Mouse (Mus musculus): Measurements from ENCODE around the gene Ccdc50. TPM values are rescaled to one million over a fixed set of nuclear protein-coding genes. Genes with fewer than 3 reads are reported as not detected.

Ccdc50 gene
- polyA plus RNA-seq, 1 experiment from 2014 or later = 67.8 TPM

GRCm38 (mm10) chr16:27399719-27400253, 11.1 kb downstream of the Ccdc50 start:
- no peaks in the 10 kb centered on the region for H3K36me3 ChIP-seq (replicated peaks; ENCODE audit: control insufficient read depth, insufficient read depth, low read depth, low read length)
- 91% methylated on average over 6 of the region's 6 CpGs for WGBS
- no peaks in the 10 kb centered on the region for H3K9me3 ChIP-seq (replicated peaks; ENCODE audit: control insufficient read depth, low read length)
- DNase-seq (ENCODE audit: low spot score) (no peak), ATAC-seq (replicated peaks; ENCODE audit: insufficient number of reproducible peaks, low FRiP score, low TSS enrichment, low read depth) (no peak)
- H3K4me3 ChIP-seq (ENCODE audit: low read depth, low read length) = no peak overlapping the region
- H3K27me3 ChIP-seq (ENCODE audit: control insufficient read depth, insufficient read depth, low read length) = no peaks in the 10 kb centered on the region
- no peak overlapping the region for H3K9ac ChIP-seq (replicated peaks; ENCODE audit: low read length)
- no peaks in the 10 kb centered on the region for H3K4me1 ChIP-seq (ENCODE audit: control insufficient read depth, insufficient read depth, low read length)
- no peak overlapping the region for H3K27ac ChIP-seq (replicated peaks; ENCODE audit: low read depth, low read length)
- no peak overlapping the region for H3K4me2 ChIP-seq (ENCODE audit: low read depth, low read length)

DNA sequence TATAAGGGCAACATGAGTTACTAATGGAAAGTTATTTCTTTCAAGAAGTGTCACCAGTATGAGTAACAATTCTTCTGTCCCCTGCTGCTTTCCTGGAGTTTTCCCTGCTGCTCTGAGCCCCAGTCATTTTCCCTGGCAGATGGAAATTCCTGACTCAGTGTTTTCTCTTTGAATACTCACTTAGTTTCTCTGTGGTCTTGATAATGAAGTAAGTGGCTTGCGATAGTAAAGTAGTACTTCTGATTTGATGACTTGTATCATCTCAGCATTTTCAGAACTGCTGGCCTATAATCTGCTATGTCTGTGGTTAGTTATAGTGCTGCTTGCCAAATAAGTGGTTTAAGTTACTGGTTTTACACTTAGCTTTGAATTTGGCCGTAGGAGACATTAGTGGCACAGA, 12.9 kb downstream of the Ccdc50 start:
- WGBS = 89% methylated on average over 2 of the region's 2 CpGs
- H3K27ac ChIP-seq (replicated peaks; ENCODE audit: low read depth, low read length) = no peak overlapping the region
- H3K9ac ChIP-seq (replicated peaks; ENCODE audit: low read length) = no peak overlapping the region
- DNase-seq (ENCODE audit: low spot score) = no peak
- H3K36me3 ChIP-seq (replicated peaks; ENCODE audit: control insufficient read depth, insufficient read depth, low read depth, low read length) = no peaks in the 10 kb centered on the region
- H3K4me1 ChIP-seq (ENCODE audit: control insufficient read depth, insufficient read depth, low read length) = no peaks in the 10 kb centered on the region
- no peak for ATAC-seq (replicated peaks; ENCODE audit: insufficient number of reproducible peaks, low FRiP score, low TSS enrichment, low read depth)
- no peak overlapping the region for H3K4me3 ChIP-seq (ENCODE audit: low read depth, low read length)
- no peak overlapping the region for H3K4me2 ChIP-seq (ENCODE audit: low read depth, low read length)
- H3K9me3 ChIP-seq (replicated peaks; ENCODE audit: control insufficient read depth, low read length) = no peaks in the 10 kb centered on the region
- no peaks in the 10 kb centered on the region for H3K27me3 ChIP-seq (ENCODE audit: control insufficient read depth, insufficient read depth, low read length)

- no peak overlapping the region for H3K4me2 ChIP-seq (ENCODE audit: low read depth, low read length)
- H3K27me3 ChIP-seq (ENCODE audit: control insufficient read depth, insufficient read depth, low read length) = no peaks in the 10 kb centered on the region
- no peak for DNase-seq (ENCODE audit: low spot score)
- no peaks in the 10 kb centered on the region for H3K4me1 ChIP-seq (ENCODE audit: control insufficient read depth, insufficient read depth, low read length)
- no peaks in the 10 kb centered on the region for H3K36me3 ChIP-seq (replicated peaks; ENCODE audit: control insufficient read depth, insufficient read depth, low read depth, low read length)
- H3K4me3 ChIP-seq (ENCODE audit: low read depth, low read length) = no peak overlapping the region
- no peak overlapping the region for H3K27ac ChIP-seq (replicated peaks; ENCODE audit: low read depth, low read length)
- H3K9ac ChIP-seq (replicated peaks; ENCODE audit: low read length) = no peak overlapping the region
- H3K9me3 ChIP-seq (replicated peaks; ENCODE audit: control insufficient read depth, low read length) = no peaks in the 10 kb centered on the region
- no peak for ATAC-seq (replicated peaks; ENCODE audit: insufficient number of reproducible peaks, low FRiP score, low TSS enrichment, low read depth)
Observed at GRCm38 (mm10) chr16:27404107-27404506, 15.4 kb downstream of the Ccdc50 start.

GRCm38 (mm10) chr16:27416937-27417584, 28.4 kb downstream of the Ccdc50 start:
- 92% methylated on average over 6 of the region's 6 CpGs for WGBS
- no peaks in the 10 kb centered on the region for H3K4me1 ChIP-seq (ENCODE audit: control insufficient read depth, insufficient read depth, low read length)
- no peaks in the 10 kb centered on the region; the same call in none of the 2 replicates for H3K36me3 ChIP-seq (replicated peaks; ENCODE audit: control insufficient read depth, insufficient read depth, low read depth, low read length)
- H3K4me2 ChIP-seq (ENCODE audit: low read depth, low read length) = no peak overlapping the region
- H3K27me3 ChIP-seq (ENCODE audit: control insufficient read depth, insufficient read depth, low read length) = no peaks in the 10 kb centered on the region
- no peaks in the 10 kb centered on the region for H3K9me3 ChIP-seq (replicated peaks; ENCODE audit: control insufficient read depth, low read length)
- no peak overlapping the region for H3K9ac ChIP-seq (replicated peaks; ENCODE audit: low read length)
- ATAC-seq (replicated peaks; ENCODE audit: insufficient number of reproducible peaks, low FRiP score, low TSS enrichment, low read depth) = no peak
- H3K4me3 ChIP-seq (ENCODE audit: low read depth, low read length) = no peak overlapping the region
- DNase-seq (ENCODE audit: low spot score) = no peak
- H3K27ac ChIP-seq (replicated peaks; ENCODE audit: low read depth, low read length) = no peak overlapping the region

DNA sequence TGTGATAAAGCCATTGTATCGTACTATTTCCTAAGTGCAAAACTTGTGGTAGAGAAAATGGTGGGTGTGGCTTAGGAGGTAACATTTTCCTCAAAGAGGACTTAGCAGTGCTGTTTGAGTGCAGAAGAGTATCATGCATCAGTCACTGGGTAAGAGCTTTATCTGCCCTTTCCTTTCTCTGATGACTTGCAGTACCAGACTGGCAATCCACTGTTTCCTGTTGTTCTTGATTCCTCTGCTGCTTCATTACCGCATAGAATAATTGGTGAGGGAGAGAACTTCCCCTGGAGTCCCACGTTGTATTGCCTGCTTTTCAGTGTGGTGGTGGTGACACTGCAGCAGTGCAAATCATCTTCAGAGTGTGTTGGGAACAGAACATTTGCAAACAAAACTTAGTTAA, 29.0 kb downstream of the Ccdc50 start:
- Histone ChIP-seq H3K27ac (replicated peaks; ENCODE audit: low read depth, low read length) (no peak overlapping the region), H3K9ac (replicated peaks; ENCODE audit: low read length) (no peak overlapping the region), H3K4me2 (ENCODE audit: low read depth, low read length) (no peak overlapping the region), H3K36me3 (replicated peaks; ENCODE audit: control insufficient read depth, insufficient read depth, low read depth, low read length) (peaks cover 5% of the 10 kb centered on the region), H3K4me1 (ENCODE audit: control insufficient read depth, insufficient read depth, low read length) (no peaks in the 10 kb centered on the region), H3K9me3 (replicated peaks; ENCODE audit: control insufficient read depth, low read length) (no peaks in the 10 kb centered on the region), H3K4me3 (ENCODE audit: low read depth, low read length) (no peak overlapping the region), H3K27me3 (ENCODE audit: control insufficient read depth, insufficient read depth, low read length) (no peaks in the 10 kb centered on the region)
- no peak for DNase-seq (ENCODE audit: low spot score)
- ATAC-seq (replicated peaks; ENCODE audit: insufficient number of reproducible peaks, low FRiP score, low TSS enrichment, low read depth) = no peak
- whole genome bisulfite sequencing = 92% methylated on average over 3 of the region's 3 CpGs

DNA sequence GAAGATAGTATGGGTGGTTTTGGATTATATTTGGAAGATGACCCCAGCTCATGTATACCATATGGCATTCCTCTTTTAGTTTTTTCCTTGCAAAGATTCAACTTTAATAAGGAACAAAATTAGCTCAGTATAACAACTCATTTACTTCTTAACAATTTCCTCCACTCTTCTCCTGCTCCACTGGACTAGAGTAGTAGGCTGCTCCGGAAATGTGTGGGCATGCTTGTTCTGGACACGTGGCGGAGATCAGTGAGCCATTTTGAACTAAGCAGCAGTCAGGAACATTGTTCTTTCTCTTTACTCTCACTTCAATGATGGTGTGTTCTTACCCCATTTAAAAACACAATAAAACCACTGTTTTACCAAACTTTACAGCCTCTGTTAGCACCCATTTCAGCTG, 32.3 kb downstream of the Ccdc50 start:
- H3K4me1 ChIP-seq (ENCODE audit: control insufficient read depth, insufficient read depth, low read length) = no peaks in the 10 kb centered on the region
- ATAC-seq (replicated peaks; ENCODE audit: insufficient number of reproducible peaks, low FRiP score, low TSS enrichment, low read depth) (no peak), DNase-seq (ENCODE audit: low spot score) (no peak)
- 97% methylated on average over 3 of the region's 3 CpGs for WGBS
- H3K36me3 ChIP-seq (replicated peaks; ENCODE audit: control insufficient read depth, insufficient read depth, low read depth, low read length) = peaks cover 5% of the 10 kb centered on the region
- H3K27ac ChIP-seq (replicated peaks; ENCODE audit: low read depth, low read length) = no peak overlapping the region
- H3K4me2 ChIP-seq (ENCODE audit: low read depth, low read length) = no peak overlapping the region
- no peak overlapping the region for H3K9ac ChIP-seq (replicated peaks; ENCODE audit: low read length)
- H3K27me3 ChIP-seq (ENCODE audit: control insufficient read depth, insufficient read depth, low read length) = no peaks in the 10 kb centered on the region
- no peak overlapping the region for H3K4me3 ChIP-seq (ENCODE audit: low read depth, low read length)
- no peaks in the 10 kb centered on the region for H3K9me3 ChIP-seq (replicated peaks; ENCODE audit: control insufficient read depth, low read length)

GRCm38 (mm10) chr16:27435034-27435433, 46.4 kb downstream of the Ccdc50 start:
- ATAC-seq (replicated peaks; ENCODE audit: insufficient number of reproducible peaks, low FRiP score, low TSS enrichment, low read depth) = no peak
- H3K4me3 ChIP-seq (ENCODE audit: low read depth, low read length) = no peak overlapping the region
- H3K36me3 ChIP-seq (replicated peaks; ENCODE audit: control insufficient read depth, insufficient read depth, low read depth, low read length) = no peaks in the 10 kb centered on the region

DNA sequence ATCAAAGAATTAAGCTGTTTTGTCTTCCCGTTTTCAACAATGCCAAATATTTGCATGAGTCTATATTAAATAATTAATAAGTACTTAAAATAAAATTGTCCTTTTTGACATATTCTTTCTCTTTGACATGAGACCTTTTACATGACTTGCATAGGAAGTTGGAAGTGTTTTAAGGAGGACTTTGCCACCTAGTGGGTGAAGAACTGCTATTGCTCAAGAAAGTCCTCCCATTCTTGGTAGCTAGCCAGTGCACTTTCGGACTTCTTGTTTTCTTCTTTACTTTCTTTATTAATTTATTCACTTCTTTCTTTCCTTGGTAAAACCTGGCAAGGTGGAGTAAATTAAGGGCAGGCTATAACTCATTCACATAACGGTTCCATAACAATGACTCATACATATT, 55.3 kb downstream of the Ccdc50 start:
- H3K36me3 ChIP-seq (replicated peaks; ENCODE audit: control insufficient read depth, insufficient read depth, low read depth, low read length) = no peaks in the 10 kb centered on the region
- no peak overlapping the region for H3K4me3 ChIP-seq (ENCODE audit: low read depth, low read length)
- no peaks in the 10 kb centered on the region for H3K9me3 ChIP-seq (replicated peaks; ENCODE audit: control insufficient read depth, low read length)
- ATAC-seq (replicated peaks; ENCODE audit: insufficient number of reproducible peaks, low FRiP score, low TSS enrichment, low read depth) (no peak), DNase-seq (ENCODE audit: low spot score) (no peak)
- H3K4me1 ChIP-seq (ENCODE audit: control insufficient read depth, insufficient read depth, low read length) = no peaks in the 10 kb centered on the region
- H3K9ac ChIP-seq (replicated peaks; ENCODE audit: low read length) = no peak overlapping the region
- no peak overlapping the region for H3K4me2 ChIP-seq (ENCODE audit: low read depth, low read length)
- WGBS = 90% methylated on average over 3 of the region's 3 CpGs
- H3K27me3 ChIP-seq (ENCODE audit: control insufficient read depth, insufficient read depth, low read length) = no peaks in the 10 kb centered on the region
- no peak overlapping the region for H3K27ac ChIP-seq (replicated peaks; ENCODE audit: low read depth, low read length)

More at GRCm38 (mm10) chr16:27435034-27435433, 46.4 kb downstream of the Ccdc50 start:
- Histone ChIP-seq H3K9ac (replicated peaks; ENCODE audit: low read length) (no peak overlapping the region), H3K27ac (replicated peaks; ENCODE audit: low read depth, low read length) (no peak overlapping the region), H3K4me1 (ENCODE audit: control insufficient read depth, insufficient read depth, low read length) (no peaks in the 10 kb centered on the region), H3K9me3 (replicated peaks; ENCODE audit: control insufficient read depth, low read length) (no peaks in the 10 kb centered on the region), H3K27me3 (ENCODE audit: control insufficient read depth, insufficient read depth, low read length) (no peaks in the 10 kb centered on the region), H3K4me2 (ENCODE audit: low read depth, low read length) (no peak overlapping the region)
- 83% methylated on average over 3 of the region's 3 CpGs for WGBS
- no peak for DNase-seq (ENCODE audit: low spot score)

Measured in embryonic facial prominence, embryonic 11.5 days (tissue).